Mouse (Mus musculus) cerebellum, postnatal 4 days (tissue): ENCODE measurements around the gene Rftn2.
"Not testable (repeated sequence)": the region's sequence is repeated elsewhere in the genome, so short reads cannot be mapped to it uniquely, and the experiment has no call there.

Experiments used
- DNase-seq, 2 experiments: peaks; one replicate each; pipeline ENCODE4 v3.0.0; 2022; ENCODE audit warnings: low spot score in 2 of 2, mixed read lengths in 1 of 2

The Rftn2 gene

GRCm38 (mm10) chr1:55124136-55124535 lies 102.4 kb downstream of the Rftn2 start:
- not testable (repeated sequence) for DNase-seq

- no peak for DNase-seq
These were observed 103.0 kb downstream of the Rftn2 start for GRCm38 (mm10) chr1:55123561-55123960.

GRCm38 (mm10) chr1:55123046-55123445 lies 103.5 kb downstream of the Rftn2 start:
- no peak for DNase-seq
